Mouse (Mus musculus) embryonic facial prominence, embryonic 14.5 days (tissue): Measurements from ENCODE around the gene Grhl3. TPM values are rescaled to one million over a fixed set of nuclear protein-coding genes. Genes with fewer than 3 reads are reported as not detected.

ENCODE experiments used
- ATAC-seq: fragments of 200-750 bp; cut with Nextera tagmentation; 2 replicates; pipeline ENCODE4 v1.8.0; 2017; ENCODE audit warnings: low read depth, moderate number of reproducible peaks, moderate TSS enrichment
- DNase-seq: peaks from one replicate; pipeline ENCODE4 v3.0.0-alpha.2; 2015; ENCODE audit warnings: low spot score
- H3K27ac ChIP-seq: fragments of 300-500 bp; sonication (generic); replicated peaks from 2 replicates; pipeline ENCODE4 v1.5.1; 2014; ENCODE audit warnings: low read depth, mild to moderate bottlenecking, low read length, moderate library complexity
- H3K27me3 ChIP-seq: fragments of 300-500 bp; sonication (generic); replicated peaks from 2 replicates; pipeline ENCODE4 v1.6.1; 2014; ENCODE audit warnings: low read length; ENCODE audit not compliant: control insufficient read depth, insufficient read depth
- H3K36me3 ChIP-seq: fragments of 300-500 bp; sonication (generic); 2 replicates; pipeline ENCODE4 v1.6.1; 2014; ENCODE audit warnings: low read length, mixed read lengths; ENCODE audit not compliant: control insufficient read depth, insufficient read depth
- H3K4me1 ChIP-seq: fragments of 300-500 bp; sonication (generic); 2 replicates; pipeline ENCODE4 v1.6.1; 2014; ENCODE audit warnings: antibody characterized with exemption, low read length; ENCODE audit not compliant: control insufficient read depth, insufficient read depth
- H3K4me2 ChIP-seq: fragments of 300-500 bp; sonication (generic); 2 replicates; pipeline ENCODE4 v1.6.1; 2014; ENCODE audit warnings: low read depth, mild to moderate bottlenecking, low read length, moderate library complexity, mixed read lengths
- H3K4me3 ChIP-seq: fragments of 300-500 bp; sonication (generic); 2 replicates; pipeline ENCODE4 v1.5.1; 2014; ENCODE audit warnings: low read depth, mild to moderate bottlenecking, low read length
- H3K9ac ChIP-seq: fragments of 300-500 bp; sonication (generic); 2 replicates; pipeline ENCODE4 v1.6.1; 2014; ENCODE audit warnings: low read depth, mild to moderate bottlenecking, low read length, moderate library complexity, mixed read lengths
- H3K9me3 ChIP-seq: fragments of 300-500 bp; sonication (generic); 2 replicates; pipeline ENCODE4 v1.6.1; 2016; ENCODE audit warnings: low read length; ENCODE audit not compliant: control insufficient read depth
- WGBS: fragments of 180-500 bp; shearing (Covaris S2); extraction: QIAGEN DNeasy Blood & Tissue Kit; methylation state at CpG from one replicate; pipeline ENCODE4 v1.1.7; 2014; 5-methylcytosine and 5-hydroxymethylcytosine counted together
- polyA plus RNA-seq: library from polyadenylated mRNA; unstranded; fragments of >200 nt; fragmentation: Nextera tagmentation; extraction: Ambion mirVana; gene quantifications from 2 replicates; pipeline ENCODE4 v1.2.1, GENCODE M21; 2014

The Grhl3 gene
- polyA plus RNA-seq, 1 experiment from 2014 or later = 13.3 TPM

DNA sequence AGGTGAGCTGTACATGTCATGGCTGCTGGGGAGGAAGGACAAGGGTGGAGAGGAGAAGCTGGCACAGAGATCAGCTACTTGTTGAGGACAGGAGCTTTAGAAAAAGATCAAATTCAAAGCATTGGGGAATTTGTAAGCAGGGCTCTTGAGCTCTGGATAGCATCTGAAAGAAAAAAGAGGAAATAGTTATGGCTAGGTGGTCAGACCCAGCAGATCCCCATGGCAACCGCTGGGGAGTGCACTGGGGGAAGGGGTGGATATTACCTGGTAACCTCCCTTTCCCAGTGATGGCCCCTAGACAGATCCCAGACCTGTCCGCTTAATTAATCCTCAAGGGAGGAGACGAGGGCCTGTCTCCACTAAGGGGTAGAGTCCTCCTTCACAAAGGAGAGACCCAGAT is 73.6 kb downstream of the Grhl3 start:
- H3K9ac ChIP-seq = no peak overlapping the region
- no peaks in the 10 kb centered on the region for H3K27me3 ChIP-seq
- H3K27ac ChIP-seq = no peak overlapping the region
- WGBS = 79% methylated on average over 3 of the region's 3 CpGs
- 0 out of 2 replicates have a peak, but pooled peaks cover 5% of the 10 kb centered on the region for H3K9me3 ChIP-seq
- ATAC-seq = no peak
- no peaks in the 10 kb centered on the region for H3K36me3 ChIP-seq
- no peak for DNase-seq
- no peak overlapping the region for H3K4me3 ChIP-seq
- H3K4me2 ChIP-seq = no peak overlapping the region
- no peaks in the 10 kb centered on the region for H3K4me1 ChIP-seq

GRCm38 (mm10) chr4:135498136-135498535 is 75.3 kb downstream of the Grhl3 start:
- no peak overlapping the region for H3K4me3 ChIP-seq
- no peak for DNase-seq
- no peak for ATAC-seq
- no peak overlapping the region for H3K4me2 ChIP-seq
- no peak overlapping the region for H3K9ac ChIP-seq
- 0 out of 2 replicates have a peak, but pooled peaks cover 5% of the 10 kb centered on the region for H3K9me3 ChIP-seq
- WGBS = 85% methylated on average over 6 of the region's 6 CpGs
- no peak overlapping the region for H3K27ac ChIP-seq
- no peaks in the 10 kb centered on the region for H3K36me3 ChIP-seq
- no peaks in the 10 kb centered on the region for H3K27me3 ChIP-seq
- no peaks in the 10 kb centered on the region for H3K4me1 ChIP-seq

DNA sequence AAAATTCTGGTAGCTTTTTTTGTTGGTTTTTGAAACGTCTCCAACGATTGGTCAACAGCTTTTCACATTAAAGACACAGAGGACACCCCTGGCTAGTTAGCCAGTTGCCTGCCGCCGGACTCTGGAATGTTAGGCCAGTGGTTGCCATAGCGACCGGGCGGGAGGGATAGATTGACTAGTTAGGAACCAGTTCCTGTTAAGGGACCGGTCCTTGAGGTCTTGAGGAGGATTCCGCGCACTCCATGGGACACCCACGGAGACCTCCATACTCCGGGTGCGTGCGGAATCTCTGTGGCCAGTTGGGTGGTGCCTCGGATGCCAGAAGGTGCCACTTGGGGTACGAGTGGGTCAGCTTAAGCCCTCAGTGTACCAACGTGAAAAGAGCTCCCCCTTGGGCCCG is 77.6 kb downstream of the Grhl3 start:
- peak; percentile 35 for DNase-seq
- Histone ChIP-seq H3K4me3 (no peak overlapping the region), H3K36me3 (0 out of 2 replicates have a peak, but pooled peaks cover 2% of the 10 kb centered on the region), H3K9me3 (0 out of 2 replicates have a peak, but pooled peaks cover 5% of the 10 kb centered on the region), H3K9ac (no peak overlapping the region), H3K4me1 (no peaks in the 10 kb centered on the region), H3K27ac (no peak overlapping the region), H3K4me2 (peak overlapping the region; percentile 90; the same call in 1 of the 2 replicates), H3K27me3 (no peaks in the 10 kb centered on the region)
- 15% methylated on average over 18 of the region's 18 CpGs for WGBS
- ATAC-seq = no peak

DNA sequence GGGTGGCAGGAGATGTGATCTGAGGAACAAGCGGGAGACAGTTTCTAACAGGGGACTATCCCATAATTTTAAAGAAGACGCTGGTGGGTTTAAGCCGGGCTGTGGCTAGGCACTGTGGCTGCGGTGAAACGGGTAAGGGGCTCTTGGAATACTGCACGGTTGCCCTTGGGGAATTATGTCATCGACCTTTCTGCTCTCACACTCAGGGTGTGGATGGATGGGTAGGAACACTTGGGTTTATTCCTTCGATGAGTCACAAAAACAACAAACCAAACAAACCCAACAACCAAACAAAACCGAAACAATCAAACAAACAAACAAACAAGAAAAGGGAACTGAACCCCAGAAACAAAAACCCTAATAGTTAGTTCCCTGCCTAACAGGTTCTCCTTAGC is 78.0 kb downstream of the Grhl3 start:
- Histone ChIP-seq H3K27me3 (no peaks in the 10 kb centered on the region), H3K9ac (peak overlapping the region; percentile 60; the same call in 1 of the 2 replicates), H3K36me3 (0 out of 2 replicates have a peak, but pooled peaks cover 5% of the 10 kb centered on the region), H3K4me1 (no peaks in the 10 kb centered on the region), H3K9me3 (0 out of 2 replicates have a peak, but pooled peaks cover 1% of the 10 kb centered on the region), H3K27ac (no peak overlapping the region), H3K4me3 (peak overlapping the region; percentile 72), H3K4me2 (peak overlapping the region; percentile 90)
- WGBS = 12% methylated on average over 9 of the region's 9 CpGs
- no peak for ATAC-seq
- DNase-seq = no peak

DNA sequence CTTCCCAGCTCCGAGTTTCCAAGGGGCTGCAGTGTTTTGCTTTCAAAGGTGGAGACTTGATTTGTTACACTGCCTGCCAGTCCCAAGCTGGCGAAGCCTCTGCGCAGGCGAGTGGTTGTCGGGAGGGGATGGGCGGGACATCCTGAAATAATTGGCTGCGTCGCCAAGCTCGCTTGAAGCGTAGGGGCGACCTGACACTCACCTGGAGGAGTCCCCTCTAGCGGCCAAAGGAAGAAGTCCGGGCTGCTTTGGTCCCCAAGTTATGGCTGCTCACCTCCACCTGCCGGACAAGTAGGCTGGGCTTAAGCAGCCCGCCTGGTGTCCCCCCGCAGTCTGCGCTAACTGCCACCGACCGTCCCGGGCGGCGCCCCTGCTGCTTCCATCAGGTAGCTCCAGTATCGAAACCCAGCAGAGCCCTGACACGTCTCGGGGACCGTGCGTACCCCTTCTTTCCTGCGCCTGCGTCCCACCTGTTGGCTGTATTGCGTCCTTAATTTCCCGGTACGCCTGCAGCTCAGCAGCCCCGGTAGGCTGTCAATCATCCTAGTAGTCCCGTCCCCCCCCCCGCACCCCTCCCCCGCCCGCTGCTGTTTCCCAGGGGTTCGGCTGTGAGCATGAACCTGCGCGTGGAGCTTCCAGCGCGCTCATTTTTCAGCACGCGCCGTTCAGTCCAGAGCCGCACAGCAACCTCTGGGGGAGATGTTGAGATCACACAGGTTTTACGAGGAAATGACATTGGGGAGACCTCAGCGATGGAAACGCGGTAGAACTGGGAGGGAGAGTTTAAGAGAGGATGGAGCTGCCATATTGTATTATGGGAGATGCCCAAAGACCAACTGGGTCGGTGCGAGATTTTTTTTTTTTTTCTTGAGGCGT is 78.7 kb downstream of the Grhl3 start, which contains the start of the genes Stpg1 and Nipal3:
Gene Stpg1 (plus strand): TSS at position 270 of the 876 bp plus-strand sequence.
Gene Nipal3 (minus strand): TSS at position 518 of the 876 bp plus-strand sequence.
- H3K4me3 ChIP-seq = peak within 1 kb of the TSS; percentile 72
- no peaks in the 10 kb centered on the region for H3K4me1 ChIP-seq
- whole genome bisulfite sequencing = under 1% methylated on average over 39 of the region's 53 CpGs
- peak within 1 kb of the TSS; percentile 60 for H3K9ac ChIP-seq
- peak; percentile 98 for DNase-seq
- no peak within 1 kb of the TSS; the same call in 1 of the 2 replicates for H3K27ac ChIP-seq
- no peaks in the 10 kb centered on the region for H3K9me3 ChIP-seq
- ATAC-seq = peak; percentile 99
- H3K36me3 ChIP-seq = 0 out of 2 replicates have a peak, but pooled peaks cover 5% of the 10 kb centered on the region
- H3K4me2 ChIP-seq = peak within 1 kb of the TSS; percentile 90
- H3K27me3 ChIP-seq = no peaks in the 10 kb centered on the region

DNA sequence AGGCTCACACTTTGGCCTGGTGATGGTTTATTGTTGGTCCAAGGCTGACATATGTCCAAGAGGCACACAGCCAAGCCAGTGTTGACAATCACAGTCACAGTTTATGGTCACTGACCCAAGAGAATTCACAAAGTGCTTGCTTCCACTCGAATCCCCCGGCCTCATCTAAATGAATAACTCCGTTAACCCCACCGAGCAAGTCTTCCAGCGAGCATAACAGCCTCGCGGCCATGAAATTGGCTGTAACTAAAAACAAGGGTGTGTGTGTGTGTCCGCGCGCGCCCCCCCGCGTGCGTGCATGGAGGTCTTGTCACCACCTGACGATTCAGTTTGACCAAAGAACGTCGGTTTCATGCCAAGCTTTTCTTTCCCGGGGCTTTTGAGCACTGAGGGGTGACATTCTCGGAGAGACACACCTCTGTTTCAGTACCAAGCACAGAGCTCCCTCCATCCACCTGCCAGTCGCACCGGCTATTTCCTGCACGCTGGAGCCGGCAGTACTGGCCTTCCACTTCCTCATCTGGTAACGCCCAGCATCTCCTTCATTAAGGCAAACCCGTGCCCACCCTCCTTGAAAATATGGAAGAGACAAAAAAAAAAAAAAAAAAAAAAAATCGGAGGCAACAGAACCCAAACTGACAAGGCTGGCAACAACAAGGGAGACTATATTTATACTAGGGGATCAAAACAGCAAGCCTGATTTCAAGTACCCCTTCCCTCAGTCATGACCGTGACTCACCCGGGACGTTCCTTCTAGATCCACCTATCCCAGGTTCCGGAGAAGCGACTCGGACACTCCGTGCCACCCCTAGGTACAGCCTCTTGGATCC is 79.5 kb downstream of the Grhl3 start:
- Histone ChIP-seq H3K9ac (peak overlapping the region; percentile 21), H3K4me3 (peak overlapping the region; percentile 72), H3K36me3 (0 out of 2 replicates have a peak, but pooled peaks cover 8% of the 10 kb centered on the region), H3K27ac (no peak overlapping the region), H3K4me2 (peak overlapping the region; percentile 90), H3K4me1 (no peaks in the 10 kb centered on the region), H3K27me3 (no peaks in the 10 kb centered on the region), H3K9me3 (no peaks in the 10 kb centered on the region)
- WGBS = 2% methylated on average over 33 of the region's 33 CpGs
- DNase-seq (peak; percentile 38), ATAC-seq (no peak)

DNA sequence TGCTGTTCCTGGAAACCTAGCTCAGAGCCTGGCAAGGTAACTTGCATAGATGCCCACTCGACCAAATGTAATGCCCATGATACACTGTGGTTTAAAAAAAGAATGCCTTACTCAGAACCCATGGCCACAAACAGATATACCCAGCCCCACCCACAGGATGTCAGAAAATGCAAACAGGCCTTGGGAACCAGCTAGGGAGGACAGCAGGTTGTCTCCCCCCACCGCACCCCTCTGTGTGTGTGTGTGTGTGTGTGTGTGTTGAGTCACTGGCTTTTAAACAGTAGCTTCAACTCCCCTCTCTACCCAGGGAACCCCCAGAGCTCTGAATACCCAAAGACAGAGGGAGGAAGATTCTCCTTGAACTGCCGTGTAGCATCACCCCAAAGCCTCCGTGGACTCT is 80.2 kb downstream of the Grhl3 start:
- 42% methylated on average over 4 of the region's 4 CpGs for WGBS
- no peaks in the 10 kb centered on the region for H3K4me1 ChIP-seq

More for the DNA sequence above, 80.2 kb downstream of the Grhl3 start:
- Histone ChIP-seq H3K36me3 (0 out of 2 replicates have a peak, but pooled peaks cover 8% of the 10 kb centered on the region), H3K27ac (no peak overlapping the region), H3K9ac (no peak overlapping the region), H3K4me3 (peak overlapping the region; percentile 72; the same call in 1 of the 2 replicates), H3K4me2 (peak overlapping the region; percentile 90), H3K9me3 (no peaks in the 10 kb centered on the region), H3K27me3 (no peaks in the 10 kb centered on the region)
- ATAC-seq (no peak), DNase-seq (no peak)
